8 mouse cellular contexts compared by ENCODE assay signal in the genomic region with DNA sequence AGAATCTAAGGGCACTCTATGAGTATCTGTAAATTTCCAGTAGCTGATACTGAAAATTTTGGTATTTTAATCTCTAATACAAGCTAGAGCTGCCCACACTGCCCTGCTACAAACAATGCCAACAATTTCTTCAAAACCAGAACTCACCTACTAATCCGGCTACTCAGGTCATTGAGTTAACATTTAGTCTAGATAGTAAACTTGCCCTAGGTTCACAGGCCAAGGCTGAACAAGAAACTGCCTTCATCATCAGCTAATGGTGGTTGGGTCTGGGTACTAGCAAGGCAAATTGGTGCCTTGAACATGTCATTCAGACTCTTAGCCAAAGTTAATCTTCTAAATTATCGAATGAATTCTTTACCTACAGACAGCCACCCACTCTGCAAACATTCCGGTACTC. TPM values are rescaled to one million over a fixed set of nuclear protein-coding genes. Genes with fewer than 3 reads are reported as not detected.
DNase-seq lines count a peak whose midpoint lies in the region; ATAC-seq lines count a peak whose summit lies in the region.
"Had no signal": no experiment of that assay in that cellular context is flagged by ENCODE, and none has a peak within 500 bp of the region (broad histone marks: within the 10 kb centered on the region; RNA-seq: fewer than 3 reads in every experiment).

No protein-coding gene starts in this region.

- H3K4me2 ChIP-seq in forebrain, embryonic 16.5 days (ENCODE audit: low read length): peak overlapping the region; percentile 59
- peak overlapping the region; percentile 97 for H3K4me2 ChIP-seq in liver, embryonic 12.5 days

- no peak for DNase-seq in frontal cortex, adult 2 months (ENCODE audit: extremely low spot score in 1 of 2, low spot score in 1 of 2)
- no peak for DNase-seq in adrenal gland, adult 8-10 months
- DNase-seq in frontal cortex, postnatal 10 days (ENCODE audit: low spot score in 2 of 2): no peak

- no peak for ATAC-seq in megakaryocyte, adult 5-6 weeks (ENCODE audit: poor library complexity, severe bottlenecking)
- ATAC-seq in forebrain, embryonic 16.5 days: no peak
- ATAC-seq in liver, embryonic 12.5 days: no peak
- ATAC-seq: activated CD4-positive, CD25-positive, alpha-beta regulatory T cell, adult 4 months had no signal

- no peaks in the 10 kb centered on the region for H3K9me3 ChIP-seq in megakaryocyte, embryonic 14.5 days
- no peaks in the 10 kb centered on the region for H3K9me3 ChIP-seq in forebrain, embryonic 16.5 days (ENCODE audit: control insufficient read depth, low read length)
- H3K9me3 ChIP-seq in liver, embryonic 12.5 days (replicated peaks): no peaks in the 10 kb centered on the region

- H3K36me3 ChIP-seq in megakaryocyte, embryonic 14.5 days (replicated peaks; ENCODE audit: low read length): peaks cover 5% of the 10 kb centered on the region
- H3K36me3 ChIP-seq in forebrain, embryonic 16.5 days (ENCODE audit: control insufficient read depth, insufficient read depth): no peaks in the 10 kb centered on the region
- H3K36me3 ChIP-seq in liver, embryonic 12.5 days: peaks cover 3% of the 10 kb centered on the region; the same call in 1 of the 2 replicates

- no peak overlapping the region for H3K9ac ChIP-seq in forebrain, embryonic 16.5 days (replicated peaks; ENCODE audit: low read depth, low read length)
- H3K9ac ChIP-seq in liver, embryonic 12.5 days: peak overlapping the region; percentile 92; the same call in 1 of the 2 replicates

- H3K27ac ChIP-seq in forebrain, embryonic 16.5 days (ENCODE audit: low read length): no peak overlapping the region
- no peak overlapping the region for H3K27ac ChIP-seq in liver, embryonic 12.5 days

- 60% methylated on average over 3 of the region's 3 CpGs for WGBS in forebrain, embryonic 16.5 days
- whole genome bisulfite sequencing in liver, embryonic 12.5 days (ENCODE audit: insufficient replicate concordance): 68% methylated on average over 3 of the region's 3 CpGs

- H3K27me3 ChIP-seq in megakaryocyte, embryonic 14.5 days (replicated peaks): no peaks in the 10 kb centered on the region
- H3K27me3 ChIP-seq in forebrain, embryonic 16.5 days (replicated peaks; ENCODE audit: control insufficient read depth, insufficient read depth, low read length): no peaks in the 10 kb centered on the region
- no peaks in the 10 kb centered on the region for H3K27me3 ChIP-seq in liver, embryonic 12.5 days (replicated peaks)

- peak overlapping the region; percentile 26 for H3K4me3 ChIP-seq in megakaryocyte, embryonic 14.5 days (replicated peaks)
- peak overlapping the region; percentile 95 for H3K4me3 ChIP-seq in forebrain, embryonic 16.5 days (replicated peaks; ENCODE audit: low read length)
- H3K4me3 ChIP-seq in liver, embryonic 12.5 days: peak overlapping the region; percentile 90

- peaks cover 51% of the 10 kb centered on the region for H3K4me1 ChIP-seq in megakaryocyte, embryonic 14.5 days
- peaks cover 24% of the 10 kb centered on the region for H3K4me1 ChIP-seq in forebrain, embryonic 16.5 days (replicated peaks; ENCODE audit: control insufficient read depth, insufficient read depth, low read length)
- peaks cover 56% of the 10 kb centered on the region for H3K4me1 ChIP-seq in liver, embryonic 12.5 days

RNA-seq across cellular contexts. Expression of a gene that starts 2.2 kb away (rescaled TPM):
- polyA plus RNA-seq in megakaryocyte, embryonic 14.5 days (2012; ENCODE audit: insufficient read depth, low replicate concordance): 3.8 and 11.5 TPM in 2 replicates
- 79.8 and 83.1 TPM in 2 replicates for total RNA-seq in megakaryocyte, adult 5-6 weeks (2015)
- 107 and 112 TPM in 2 replicates for total RNA-seq in megakaryocyte, adult 5-6 weeks (2017)
- 345 and 376 TPM in 2 replicates for polyA plus RNA-seq in forebrain, embryonic 16.5 days (2015; fragmentation: Nextera tagmentation; extraction: Ambion mirVana)
- polyA plus RNA-seq in liver, embryonic 12.5 days (2016; fragmentation: Nextera tagmentation; extraction: Ambion mirVana): 84.0 and 87.0 TPM in 2 replicates
- polyA plus RNA-seq in frontal cortex, adult 2 months (2012; rRNA removed): 117 and 131 TPM in 2 replicates
- total RNA-seq in adrenal gland, adult 8-10 months (2022): 100 to 1,000 TPM; 152 to 167 (median 162) TPM

RNA-seq across cellular contexts. Expression of a gene that starts 37.6 kb away (rescaled TPM):
- 0.04 and 1.3 TPM in 2 replicates for polyA plus RNA-seq in megakaryocyte, embryonic 14.5 days (2012; ENCODE audit: insufficient read depth, low replicate concordance)
- 0.84 TPM in 1 of 2 replicates, not detected in the other for total RNA-seq in megakaryocyte, adult 5-6 weeks (2015)
- total RNA-seq in megakaryocyte, adult 5-6 weeks (2017): 0.20 and 0.95 TPM in 2 replicates
- polyA plus RNA-seq in forebrain, embryonic 16.5 days (2015; fragmentation: Nextera tagmentation; extraction: Ambion mirVana): 8.3 and 10.2 TPM in 2 replicates
- 0.25 and 0.35 TPM in 2 replicates for polyA plus RNA-seq in liver, embryonic 12.5 days (2016; fragmentation: Nextera tagmentation; extraction: Ambion mirVana)
- polyA plus RNA-seq in frontal cortex, adult 2 months (2012; rRNA removed): 16.0 and 22.6 TPM in 2 replicates
- 10 to 100 TPM in 1 of 4 experiments, 1 to 10 TPM in 3; 7.3 to 11.3 (median 8.0) TPM for total RNA-seq in adrenal gland, adult 8-10 months (2022)

RNA-seq across cellular contexts. Expression of a gene that starts 56.4 kb away (rescaled TPM):
- polyA plus RNA-seq in megakaryocyte, embryonic 14.5 days (2012; ENCODE audit: insufficient read depth, low replicate concordance): 24.1 and 49.3 TPM in 2 replicates
- total RNA-seq in megakaryocyte, adult 5-6 weeks (2015): 55.8 and 56.5 TPM in 2 replicates
- 20.9 and 29.7 TPM in 2 replicates for total RNA-seq in megakaryocyte, adult 5-6 weeks (2017)
- 39.2 and 43.9 TPM in 2 replicates for polyA plus RNA-seq in forebrain, embryonic 16.5 days (2015; fragmentation: Nextera tagmentation; extraction: Ambion mirVana)
- 35.6 and 37.1 TPM in 2 replicates for polyA plus RNA-seq in liver, embryonic 12.5 days (2016; fragmentation: Nextera tagmentation; extraction: Ambion mirVana)
- 50.2 and 50.7 TPM in 2 replicates for polyA plus RNA-seq in frontal cortex, adult 2 months (2012; rRNA removed)
- 100 to 1,000 TPM in 1 of 4 experiments, 10 to 100 TPM in 3; 84.5 to 114 (median 92.1) TPM for total RNA-seq in adrenal gland, adult 8-10 months (2022)

Comparison
In these comparisons a context has a peak if more than half of its experiments do, and no peak if none do; other contexts are left out.
1. H3K4me3 ChIP-seq: peak in every context shown above with its lines; median percentile 95 in forebrain, embryonic 16.5 days; 90 in liver, embryonic 12.5 days; 26 in megakaryocyte, embryonic 14.5 days.